Mouse (Mus musculus) lung, adult 2 months (tissue): ENCODE measurements at regions not wholly inside any gene's neighbourhood (a gene's known extent, or its start where the extent isn't known, plus 50 kb on each side); places are given as distances from the start of the nearest gene placed in this dataset.

Source experiments
- CTCF ChIP-seq: fragments of 200-500 bp; IDR thresholded peaks from 2 replicates; pipeline ENCODE4 v1.5.1; 2011; ENCODE audit warnings: mild to moderate bottlenecking, low read length, control low read depth; ENCODE audit not compliant: insufficient read depth
- POLR2A ChIP-seq: fragments of 200-500 bp; IDR thresholded peaks from 2 replicates; pipeline ENCODE4 v1.6.1; 2011; ENCODE audit warnings: low read depth, mild to moderate bottlenecking, control low read depth, low read length, borderline replicate concordance; ENCODE audit errors: extremely low read depth

DNA sequence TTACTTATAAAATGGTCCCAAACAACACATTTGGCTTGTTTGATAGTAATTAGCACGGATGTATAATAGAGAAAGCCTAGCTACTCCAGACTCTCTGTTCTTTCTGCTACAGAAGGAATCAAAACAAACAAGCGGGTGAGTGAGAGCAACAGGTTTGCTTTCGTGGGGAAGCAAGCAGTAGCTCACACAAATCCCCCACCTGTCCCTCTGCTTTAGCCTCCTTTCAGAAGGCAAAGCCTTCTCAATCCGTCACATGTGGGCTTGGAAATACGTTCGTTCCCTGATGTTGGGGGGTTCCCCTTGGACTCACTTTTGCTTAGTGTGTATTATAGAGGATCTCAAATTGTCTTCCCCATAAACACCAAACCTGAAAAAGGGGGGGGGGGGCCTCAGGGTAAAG lies 311.8 kb downstream of the Ndfip2 start:
- TF ChIP-seq CTCF (no peak), POLR2A (no peak)
